Mouse (Mus musculus): ENCODE measurements around the gene Gm4744.
"Not testable (repeated sequence)": the region's sequence is repeated elsewhere in the genome, so short reads cannot be mapped to it uniquely, and the experiment has no call there.

Gm4744 gene

GRCm38 (mm10) chr6:40951770-40952169, at the start of gene Gm4744:
Gene Gm4744, minus strand, starts transcription at chr6:40951870.
- DNase-seq (ENCODE audit: low spot score in 2 of 2): no peak

GRCm38 (mm10) chr6:40999379-40999778, 47.7 kb upstream of the Gm4744 start, which contains the start of gene Gm2663:
Gene Gm2663, minus strand, starts transcription at chr6:40999479.
- DNase-seq (ENCODE audit: low spot score in 2 of 2): not testable (repeated sequence)

GRCm38 (mm10) chr6:40964454-40964853, 12.8 kb upstream of the Gm4744 start, which contains the start of gene 1810009J06Rik:
Gene 1810009J06Rik, plus strand, starts transcription at chr6:40964754.
- DNase-seq (ENCODE audit: low spot score in 2 of 2): not testable (repeated sequence)

GRCm38 (mm10) chr6:40953716-40954115, 2.0 kb upstream of the Gm4744 start:
- DNase-seq (ENCODE audit: low spot score in 2 of 2): no peak

- no peak for DNase-seq (ENCODE audit: low spot score in 2 of 2)
Measured at GRCm38 (mm10) chr6:40940457-40940856, 11.2 kb downstream of the Gm4744 start, which contains the start of gene 1700074P13Rik. Gene 1700074P13Rik, minus strand, starts transcription at chr6:40940557.

GRCm38 (mm10) chr6:40919954-40920353, 31.7 kb downstream of the Gm4744 start:
- DNase-seq (ENCODE audit: low spot score in 2 of 2): no peak

GRCm38 (mm10) chr6:40900287-40900686, 51.4 kb downstream of the Gm4744 start, which contains the start of gene Prss58:
Gene Prss58, minus strand, starts transcription at chr6:40900387.
- DNase-seq (ENCODE audit: low spot score in 2 of 2): no peak

All from spleen, postnatal 36 days (tissue).